Mouse (Mus musculus) left cerebral cortex, postnatal 4 days (tissue): ENCODE measurements at regions not wholly inside any gene's neighbourhood (a gene's known extent, or its start where the extent isn't known, plus 50 kb on each side); places are given as distances from the start of the nearest gene placed in this dataset.

Experiments
- DNase-seq: peaks from one replicate; pipeline ENCODE4 v3.0.0-alpha.2; 2022
- intact Hi-C: fragments of 180-260 bp; cut with DNase I; formaldehyde crosslinking; loops from one replicate; pipeline ENCODE4 v1.15.1; 2025

GRCm38 (mm10) chr1:4671237-4672019 lies 136.3 kb upstream of the Gm37988 start:
- intact Hi-C loops = no loop called here
- DNase-seq = no peak

GRCm38 (mm10) chr1:4672344-4672743 lies 135.3 kb upstream of the Gm37988 start:
- no peak for DNase-seq
- intact Hi-C loops = no loop called here

- no peak for DNase-seq
- intact Hi-C loops = no loop called here
Observed at GRCm38 (mm10) chr1:4687605-4688004, 120.1 kb upstream of the Gm37988 start.

- no peak for DNase-seq
- intact Hi-C loops = no loop called here
Observed at GRCm38 (mm10) chr1:4689096-4689495, 118.6 kb upstream of the Gm37988 start.

- DNase-seq = no peak
- intact Hi-C loops = no loop called here
Observed at GRCm38 (mm10) chr1:4703316-4703715, 104.4 kb upstream of the Gm37988 start.

GRCm38 (mm10) chr1:4706171-4706570 lies 101.5 kb upstream of the Gm37988 start:
- DNase-seq = no peak
- intact Hi-C loops = no loop called here

- no peak for DNase-seq
- intact Hi-C loops = no loop called here
Observed at GRCm38 (mm10) chr1:4722333-4722931, 85.3 kb upstream of the Gm37988 start.
